Mouse (Mus musculus) left cerebral cortex, adult 2 months (tissue): Measurements from ENCODE around the gene Abl1. TPM values are rescaled to one million over a fixed set of nuclear protein-coding genes. Genes with fewer than 3 reads are reported as not detected.

Source experiments
- DNase-seq, 2 experiments: peaks; one replicate each; pipeline ENCODE4 v3.0.0; 2021 to 2022; ENCODE audit warnings: low spot score in 2 of 2, mixed read lengths in 1 of 2; ENCODE audit errors: extremely low spot score in 1 of 2
- H3K27ac ChIP-seq: fragments of 200-600 bp; 2 replicates; pipeline ENCODE4 v1.8.1; 2022
- H3K4me3 ChIP-seq: fragments of 200-600 bp; 2 replicates; pipeline ENCODE4 v1.8.1; 2022
- CTCF ChIP-seq: fragments of 200-600 bp; IDR thresholded peaks from 2 replicates; pipeline ENCODE4 v1.8.1; 2022; ENCODE audit warnings: antibody characterized with exemption, mild to moderate bottlenecking, moderate library complexity
- intact Hi-C: fragments of 180-260 bp; cut with DNase I; formaldehyde crosslinking; loops from one replicate; pipeline ENCODE4 v1.15.1; 2025
- total RNA-seq, 2 experiments: library from RNA; stranded (reverse); gene quantifications; 2 replicates each; pipeline ENCODE4 v1.2.3; 2021

Abl1 gene
- total RNA-seq, 2 experiments from 2014 or later, result 41.0 to 43.2 TPM

- no peak for TF ChIP-seq CTCF
- Histone ChIP-seq H3K27ac (no peak overlapping the region), H3K4me3 (no peak overlapping the region)
- no peak for DNase-seq
- intact Hi-C loops, result no loop called here
These were observed 12.6 kb downstream of the Abl1 start for GRCm38 (mm10) chr2:31700545-31701446.

- no peak for TF ChIP-seq CTCF
- no peak overlapping the region for H3K27ac ChIP-seq
- H3K4me3 ChIP-seq, result no peak overlapping the region
- intact Hi-C loops, result no loop called here
- DNase-seq, result no peak
These were observed 15.1 kb downstream of the Abl1 start for GRCm38 (mm10) chr2:31703226-31703625.

GRCm38 (mm10) chr2:31705914-31706313, 17.7 kb downstream of the Abl1 start:
- Histone ChIP-seq H3K4me3 (no peak overlapping the region), H3K27ac (no peak overlapping the region)
- intact Hi-C loops, result no loop called here
- DNase-seq, result no peak
- TF ChIP-seq CTCF, result no peak

- intact Hi-C loops, result no loop called here
- no peak for TF ChIP-seq CTCF
These were observed 18.4 kb downstream of the Abl1 start for GRCm38 (mm10) chr2:31706531-31706930.

GRCm38 (mm10) chr2:31712716-31713115, 24.5 kb downstream of the Abl1 start:
- Histone ChIP-seq H3K27ac (no peak overlapping the region), H3K4me3 (no peak overlapping the region)
- TF ChIP-seq CTCF, result no peak
- no peak for DNase-seq
- intact Hi-C loops, result no loop called here

More at GRCm38 (mm10) chr2:31706531-31706930, 18.4 kb downstream of the Abl1 start:
- no peak for DNase-seq
- H3K27ac ChIP-seq, result no peak overlapping the region
- no peak overlapping the region for H3K4me3 ChIP-seq

GRCm38 (mm10) chr2:31713813-31714212, 25.6 kb downstream of the Abl1 start:
- TF ChIP-seq CTCF, result no peak
- H3K4me3 ChIP-seq, result no peak overlapping the region
- intact Hi-C loops, result no loop called here
- no peak overlapping the region for H3K27ac ChIP-seq
- no peak for DNase-seq

- TF ChIP-seq CTCF, result no peak; the same call in 1 of the 2 replicates
These were observed 26.6 kb downstream of the Abl1 start for GRCm38 (mm10) chr2:31714780-31715179.

GRCm38 (mm10) chr2:31715985-31716384, 27.8 kb downstream of the Abl1 start:
- Histone ChIP-seq H3K27ac (no peak overlapping the region), H3K4me3 (no peak overlapping the region)
- peak; percentile 40 to 61 for DNase-seq
- intact Hi-C loops, result no loop called here
- TF ChIP-seq CTCF, result no peak; the same call in 1 of the 2 replicates

More at GRCm38 (mm10) chr2:31714780-31715179, 26.6 kb downstream of the Abl1 start:
- Histone ChIP-seq H3K27ac (no peak overlapping the region), H3K4me3 (no peak overlapping the region)
- intact Hi-C loops, result no loop called here
- no peak for DNase-seq

- Histone ChIP-seq H3K4me3 (no peak overlapping the region), H3K27ac (no peak overlapping the region)
- no peak for TF ChIP-seq CTCF
- DNase-seq, result no peak
- intact Hi-C loops, result no loop called here
These were observed 31.2 kb downstream of the Abl1 start for GRCm38 (mm10) chr2:31719202-31719880.

- Histone ChIP-seq H3K4me3 (no peak overlapping the region), H3K27ac (no peak overlapping the region)
- intact Hi-C loops, result no loop called here
- DNase-seq, result no peak
- no peak for TF ChIP-seq CTCF
These were observed 31.8 kb downstream of the Abl1 start for GRCm38 (mm10) chr2:31719944-31720343.

GRCm38 (mm10) chr2:31720783-31721182, 32.6 kb downstream of the Abl1 start:
- H3K27ac ChIP-seq, result no peak overlapping the region
- no peak for DNase-seq
- intact Hi-C loops, result no loop called here
- TF ChIP-seq CTCF, result peak; percentile 58
- H3K4me3 ChIP-seq, result no peak overlapping the region
